Mouse (Mus musculus) liver, embryonic 14.5 days (tissue): ENCODE results near the gene Usp34. TPM values are rescaled to one million over a fixed set of nuclear protein-coding genes. Genes with fewer than 3 reads are reported as not detected.

Experiments
- ATAC-seq: fragments of 200-750 bp; cut with Nextera tagmentation; 2 replicates; pipeline ENCODE4 v1.8.0; 2017; ENCODE audit warnings: moderate number of reproducible peaks, mild to moderate bottlenecking, moderate library complexity; ENCODE audit not compliant: insufficient read depth
- DNase-seq, 3 experiments: peaks; one replicate each; pipeline ENCODE4 v3.0.0-alpha.2; 2012 to 2013; ENCODE audit warnings: low read depth in 3 of 3, low spot score in 3 of 3
- H3K27ac ChIP-seq: fragments of 300-500 bp; sonication (generic); 2 replicates; pipeline ENCODE4 v1.5.1; 2014; ENCODE audit warnings: moderate library complexity, mild to moderate bottlenecking, control low read depth, inconsistent platforms
- H3K27me3 ChIP-seq: fragments of 300-500 bp; sonication (generic); 2 replicates; pipeline ENCODE4 v1.6.1; 2014; ENCODE audit warnings: mild to moderate bottlenecking, low read length, moderate library complexity; ENCODE audit not compliant: control insufficient read depth, insufficient read depth
- H3K36me3 ChIP-seq: fragments of 300-500 bp; sonication (generic); replicated peaks from 2 replicates; pipeline ENCODE4 v1.6.1; 2014; ENCODE audit warnings: low read depth; ENCODE audit not compliant: control insufficient read depth, insufficient read depth
- H3K4me1 ChIP-seq, 2 experiments: fragments of 200-500 bp in 1 of 2; fragments of 300-500 bp in 1 of 2; sonication (generic) in 1 of 2; replicated peaks; 2 replicates each; pipeline ENCODE4 v1.6.1; 2012 to 2014; ENCODE audit warnings: antibody characterized with exemption in 1 of 2, inconsistent platforms in 1 of 2, low read length in 1 of 2; ENCODE audit not compliant: control insufficient read depth in 2 of 2, insufficient read depth in 2 of 2
- H3K4me2 ChIP-seq: fragments of 300-500 bp; sonication (generic); 2 replicates; pipeline ENCODE4 v1.6.1; 2014; ENCODE audit warnings: low read depth, mild to moderate bottlenecking, control low read depth, moderate library complexity
- H3K4me3 ChIP-seq, 2 experiments: fragments of 200-500 bp in 1 of 2; fragments of 300-500 bp in 1 of 2; sonication (generic) in 1 of 2; 2 replicates each; pipeline ENCODE4 v1.5.1; 2012 to 2014; ENCODE audit warnings: low read depth in 2 of 2, low read length in 2 of 2, mild to moderate bottlenecking in 2 of 2, control low read depth in 1 of 2, inconsistent platforms in 1 of 2, moderate library complexity in 1 of 2; ENCODE audit not compliant: insufficient read depth in 1 of 2
- H3K9ac ChIP-seq: fragments of 300-500 bp; sonication (generic); replicated peaks from 2 replicates; pipeline ENCODE4 v1.6.1; 2014; ENCODE audit warnings: mild to moderate bottlenecking, control low read depth, moderate library complexity
- H3K9me3 ChIP-seq: fragments of 300-500 bp; sonication (generic); 2 replicates; pipeline ENCODE4 v1.6.1; 2016; ENCODE audit warnings: low read length, mixed read lengths; ENCODE audit not compliant: control insufficient read depth
- CTCF ChIP-seq: IDR thresholded peaks from 2 replicates; pipeline ENCODE4 v1.5.1; 2016; ENCODE audit warnings: antibody characterized with exemption, low read depth, control low read depth
- EP300 ChIP-seq: IDR thresholded peaks from 2 replicates; pipeline ENCODE4 v1.6.1; 2016; ENCODE audit warnings: antibody characterized with exemption, low read depth
- WGBS: fragments of 180-500 bp; shearing (Covaris S2); extraction: QIAGEN DNeasy Blood & Tissue Kit; methylation state at CpG from one replicate; pipeline ENCODE4 v1.1.7; 2014; ENCODE audit not compliant: insufficient replicate concordance; 5-methylcytosine and 5-hydroxymethylcytosine counted together
- microRNA-seq: library from miRNA; unstranded; fragments of <30 nt; microRNA quantifications from one replicate; pipeline ENCODE4, GENCODE M21; 2016
- polyA plus RNA-seq, 2 experiments: library from polyadenylated mRNA; depleted of rRNA in 1 of 2; stranded (reverse) in 1 of 2; unstranded in 1 of 2; fragments of >200 nt; fragmentation: Nextera tagmentation in 1 of 2; extraction: Ambion mirVana in 1 of 2; gene quantifications; 2 replicates each; pipeline versions ENCODE4 v1.2.1 to v1.2.3; 2012 to 2014

The Usp34 gene
- polyA plus RNA-seq, 2 experiments, result 9.9 to 11.1 TPM

- DNase-seq, result no peak
- H3K27me3 ChIP-seq, result no peaks in the 10 kb centered on the region
- no peak overlapping the region for H3K4me2 ChIP-seq
- no peak overlapping the region for H3K9ac ChIP-seq
- no peak overlapping the region for H3K4me3 ChIP-seq
- H3K27ac ChIP-seq, result no peak overlapping the region
- no peaks in the 10 kb centered on the region for H3K9me3 ChIP-seq
- no peak for ATAC-seq
- H3K4me1 ChIP-seq, result no peaks in the 10 kb centered on the region
- TF ChIP-seq EP300 (no peak), CTCF (no peak)
- no peaks in the 10 kb centered on the region for H3K36me3 ChIP-seq
- 49% methylated on average over 2 of the region's 2 CpGs for WGBS
Measured at GRCm38 (mm10) chr11:23515315-23515714, 208.6 kb downstream of the Usp34 start.

- Histone ChIP-seq H3K4me1 (no peaks in the 10 kb centered on the region), H3K36me3 (no peaks in the 10 kb centered on the region), H3K27ac (no peak overlapping the region), H3K4me3 (no peak overlapping the region), H3K27me3 (no peaks in the 10 kb centered on the region), H3K9me3 (no peaks in the 10 kb centered on the region), H3K9ac (no peak overlapping the region), H3K4me2 (no peak overlapping the region)
- 68% methylated on average over 3 of the region's 3 CpGs for WGBS
- no peak for ATAC-seq
- TF ChIP-seq CTCF, result no peak
- TF ChIP-seq EP300, result no peak
- no peak for DNase-seq
Measured at GRCm38 (mm10) chr11:23518981-23519380, 212.3 kb downstream of the Usp34 start.

- H3K36me3 ChIP-seq, result no peaks in the 10 kb centered on the region
- TF ChIP-seq CTCF (no peak), EP300 (no peak)
- no peak for DNase-seq
- H3K9ac ChIP-seq, result no peak within 1 kb of the TSS
- ATAC-seq, result no peak
- no peak within 1 kb of the TSS for H3K4me2 ChIP-seq
- no peaks in the 10 kb centered on the region for H3K4me1 ChIP-seq
- 48% methylated on average over 5 of the region's 5 CpGs for WGBS
- no peaks in the 10 kb centered on the region for H3K9me3 ChIP-seq
- H3K27ac ChIP-seq, result no peak within 1 kb of the TSS
- no peaks in the 10 kb centered on the region for H3K27me3 ChIP-seq
- H3K4me3 ChIP-seq, result no peak within 1 kb of the TSS
Measured at GRCm38 (mm10) chr11:23520473-23521205, 213.9 kb downstream of the Usp34 start, which contains the start of gene 1700093K21Rik. 1700093K21Rik (minus strand) TSS chr11:23521155.

DNA sequence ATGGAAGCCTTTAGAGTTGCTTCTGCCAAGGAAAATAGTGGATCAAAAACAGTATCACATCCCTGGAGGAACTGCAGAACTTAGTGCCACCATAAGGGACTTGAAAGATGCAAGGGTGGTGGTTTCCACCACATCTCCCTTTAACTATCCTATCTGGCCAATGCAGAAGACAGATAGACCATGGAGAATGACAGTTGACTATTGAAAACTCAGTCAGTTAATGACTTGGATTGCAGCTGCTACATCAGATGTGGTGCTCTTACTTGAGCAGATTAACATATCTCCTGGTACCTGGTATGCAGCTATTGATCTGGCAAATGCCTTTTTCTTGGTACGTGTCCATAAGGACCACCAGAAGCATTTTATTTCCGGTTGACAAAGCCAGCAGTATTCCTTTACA is 230.8 kb downstream of the Usp34 start:
- Histone ChIP-seq H3K4me3 (no peak overlapping the region), H3K9ac (no peak overlapping the region), H3K4me1 (no peaks in the 10 kb centered on the region), H3K27me3 (no peaks in the 10 kb centered on the region), H3K36me3 (no peaks in the 10 kb centered on the region), H3K27ac (no peak overlapping the region), H3K4me2 (no peak overlapping the region), H3K9me3 (no peaks in the 10 kb centered on the region)
- WGBS, result 66% methylated on average over 2 of the region's 2 CpGs
- DNase-seq (no peak), ATAC-seq (no peak)
- no peak for TF ChIP-seq CTCF
- no peak for TF ChIP-seq EP300

Small RNAs within 50 kb of the gene (microRNA-seq; reads per million reads assigned to microRNA genes)
- gene Gm47279, result not detected

Other genes starting within 250 kb of the Usp34 start
- gene Xpo1, start 50.9 kb upstream of the Usp34 start, polyA plus RNA-seq (2012; rRNA removed), result 15.6 and 25.7 TPM in 2 replicates
- gene Xpo1, start 50.9 kb upstream of the Usp34 start, polyA plus RNA-seq (2014; fragmentation: Nextera tagmentation; extraction: Ambion mirVana), result 50.3 and 56.3 TPM in 2 replicates
- 6.7 and 16.8 TPM in 2 replicates for gene Ahsa2, start 191.1 kb downstream of the Usp34 start, polyA plus RNA-seq (2012; rRNA removed)
- 23.2 and 27.7 TPM in 2 replicates for gene Ahsa2, start 191.1 kb downstream of the Usp34 start, polyA plus RNA-seq (2014; fragmentation: Nextera tagmentation; extraction: Ambion mirVana)
- gene 1700093K21Rik, start 214.3 kb downstream of the Usp34 start, polyA plus RNA-seq (2012; rRNA removed), result 0.04 and 0.05 TPM in 2 replicates
- gene 1700093K21Rik, start 214.3 kb downstream of the Usp34 start, polyA plus RNA-seq (2014; fragmentation: Nextera tagmentation; extraction: Ambion mirVana), result not detected in 2 replicates